Mouse (Mus musculus) liver, embryonic 15.5 days (tissue): ENCODE results near the gene Anapc11. TPM values are rescaled to one million over a fixed set of nuclear protein-coding genes. Genes with fewer than 3 reads are reported as not detected.
"Not testable (repeated sequence)": the region's sequence is repeated elsewhere in the genome, so short reads cannot be mapped to it uniquely, and the experiment has no call there.

ENCODE experiments used
- ATAC-seq: fragments of 200-750 bp; cut with Nextera tagmentation; 2 replicates; pipeline ENCODE4 v1.8.0; 2017; ENCODE audit warnings: moderate number of reproducible peaks, mild to moderate bottlenecking, moderate library complexity; ENCODE audit not compliant: insufficient read depth
- H3K27ac ChIP-seq: fragments of 300-500 bp; sonication (generic); replicated peaks from 2 replicates; pipeline ENCODE4 v1.5.1; 2015; ENCODE audit warnings: mild to moderate bottlenecking, inconsistent platforms
- H3K27me3 ChIP-seq: fragments of 300-500 bp; sonication (generic); 2 replicates; pipeline ENCODE4 v1.6.1; 2015; ENCODE audit warnings: mild to moderate bottlenecking, inconsistent platforms
- H3K36me3 ChIP-seq: fragments of 300-500 bp; sonication (generic); replicated peaks from 2 replicates; pipeline ENCODE4 v1.6.1; 2015; ENCODE audit warnings: moderate library complexity, mild to moderate bottlenecking, inconsistent platforms
- H3K4me1 ChIP-seq: fragments of 300-500 bp; sonication (generic); replicated peaks from 2 replicates; pipeline ENCODE4 v1.6.1; 2015; ENCODE audit warnings: inconsistent platforms
- H3K4me2 ChIP-seq: fragments of 300-500 bp; sonication (generic); 2 replicates; pipeline ENCODE4 v1.6.1; 2015; ENCODE audit warnings: moderate library complexity, mild to moderate bottlenecking, inconsistent platforms
- H3K4me3 ChIP-seq: fragments of 300-500 bp; sonication (generic); replicated peaks from 2 replicates; pipeline ENCODE4 v1.5.1; 2015; ENCODE audit warnings: mild to moderate bottlenecking, inconsistent platforms
- H3K9ac ChIP-seq: fragments of 300-500 bp; sonication (generic); 2 replicates; pipeline ENCODE4 v1.6.1; 2015; ENCODE audit warnings: moderate library complexity, mild to moderate bottlenecking, inconsistent platforms
- H3K9me3 ChIP-seq: fragments of 300-500 bp; sonication (generic); replicated peaks from 2 replicates; pipeline ENCODE4 v1.6.1; 2016; ENCODE audit warnings: inconsistent platforms
- whole genome bisulfite sequencing: fragments of 180-500 bp; shearing (Covaris S2); methylation state at CpG from one replicate; pipeline ENCODE4 v1.1.7; 2015; ENCODE audit warnings: mixed read lengths; ENCODE audit not compliant: insufficient replicate concordance; 5-methylcytosine and 5-hydroxymethylcytosine counted together
- polyA plus RNA-seq: library from polyadenylated mRNA; unstranded; fragments of >200 nt; fragmentation: Nextera tagmentation; extraction: Ambion mirVana; gene quantifications from 2 replicates; pipeline ENCODE4 v1.2.1, GENCODE M21; 2015

Anapc11 gene
- polyA plus RNA-seq, 1 experiment from 2014 or later: 76.2 TPM

DNA sequence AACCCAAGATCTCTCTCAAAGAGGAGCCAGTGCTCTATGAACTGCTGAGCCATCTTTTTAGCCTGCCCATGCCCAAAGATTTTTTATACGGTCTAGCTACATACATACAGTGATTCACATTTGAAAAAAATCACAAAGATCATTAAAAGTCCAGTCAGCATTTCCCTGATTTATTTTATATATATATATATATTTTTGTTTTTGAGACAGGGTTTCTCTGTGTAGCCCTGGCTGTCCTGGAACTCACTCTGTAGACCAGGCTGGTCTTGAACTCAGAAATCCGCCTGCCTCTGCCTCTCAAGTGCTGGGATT, 15.3 kb upstream of the Anapc11 start:
- not testable (repeated sequence) for ATAC-seq, H3K9ac ChIP-seq, H3K27ac ChIP-seq, H3K9me3 ChIP-seq, H3K4me3 ChIP-seq, H3K4me2 ChIP-seq, H3K27me3 ChIP-seq
- H3K4me1 ChIP-seq: peaks cover 43% of the 10 kb centered on the region
- peaks cover 66% of the 10 kb centered on the region for H3K36me3 ChIP-seq
- WGBS: 75% methylated on average over 2 of the region's 2 CpGs

DNA sequence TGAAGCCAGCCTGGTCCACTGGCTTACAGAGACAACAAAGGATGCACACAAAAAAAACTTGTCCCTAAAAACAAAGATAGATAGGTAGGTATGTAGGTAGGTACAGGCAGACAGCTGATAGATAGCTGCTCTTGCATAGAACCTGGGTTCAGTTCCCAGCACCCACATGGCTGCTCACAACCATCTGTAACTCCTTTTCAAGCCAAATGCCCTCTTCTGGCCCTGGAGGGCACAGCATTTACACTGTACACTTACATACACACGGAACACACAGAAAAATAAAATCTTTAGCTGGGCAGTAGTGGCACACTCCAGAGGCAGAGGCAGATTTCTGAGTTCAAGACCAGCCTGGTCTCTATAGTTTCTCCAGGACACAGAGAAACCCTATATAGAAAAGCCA, 14.3 kb upstream of the Anapc11 start:
- Histone ChIP-seq H3K27ac (no peak overlapping the region), H3K27me3 (no peaks in the 10 kb centered on the region), H3K36me3 (peaks cover 66% of the 10 kb centered on the region), H3K9ac (no peak overlapping the region), H3K9me3 (no peaks in the 10 kb centered on the region; the same call in 1 of the 2 replicates), H3K4me3 (no peak overlapping the region), H3K4me1 (peaks cover 39% of the 10 kb centered on the region), H3K4me2 (no peak overlapping the region)
- no peak for ATAC-seq
- 86% methylated on average over 1 of the region's 1 CpGs for WGBS

DNA sequence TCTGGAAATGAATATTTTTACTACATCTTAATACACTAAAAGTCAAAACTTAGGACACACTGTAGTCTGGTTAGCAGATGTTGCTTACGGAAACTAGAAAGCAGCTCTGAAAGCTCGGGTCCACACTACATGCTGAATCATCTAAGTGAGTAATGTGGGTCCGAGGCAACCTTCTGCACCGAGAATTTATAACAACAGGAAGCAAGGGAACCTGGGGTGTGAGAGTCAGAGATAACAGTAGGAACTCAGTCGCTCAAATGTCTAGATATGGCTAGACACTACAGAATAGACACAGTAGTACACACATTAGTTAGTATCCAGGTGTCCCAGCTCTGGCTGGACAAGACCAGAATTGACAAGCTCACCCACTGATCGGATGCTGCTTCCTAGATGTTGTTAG, 9.7 kb upstream of the Anapc11 start:
- Histone ChIP-seq H3K9ac (no peak overlapping the region), H3K4me3 (no peak overlapping the region), H3K9me3 (no peaks in the 10 kb centered on the region; the same call in 1 of the 2 replicates), H3K4me2 (no peak overlapping the region), H3K4me1 (peaks cover 16% of the 10 kb centered on the region), H3K36me3 (peaks cover 98% of the 10 kb centered on the region), H3K27me3 (no peaks in the 10 kb centered on the region), H3K27ac (no peak overlapping the region)
- peak; percentile 51 for ATAC-seq
- 20% methylated on average over 6 of the region's 6 CpGs for WGBS

DNA sequence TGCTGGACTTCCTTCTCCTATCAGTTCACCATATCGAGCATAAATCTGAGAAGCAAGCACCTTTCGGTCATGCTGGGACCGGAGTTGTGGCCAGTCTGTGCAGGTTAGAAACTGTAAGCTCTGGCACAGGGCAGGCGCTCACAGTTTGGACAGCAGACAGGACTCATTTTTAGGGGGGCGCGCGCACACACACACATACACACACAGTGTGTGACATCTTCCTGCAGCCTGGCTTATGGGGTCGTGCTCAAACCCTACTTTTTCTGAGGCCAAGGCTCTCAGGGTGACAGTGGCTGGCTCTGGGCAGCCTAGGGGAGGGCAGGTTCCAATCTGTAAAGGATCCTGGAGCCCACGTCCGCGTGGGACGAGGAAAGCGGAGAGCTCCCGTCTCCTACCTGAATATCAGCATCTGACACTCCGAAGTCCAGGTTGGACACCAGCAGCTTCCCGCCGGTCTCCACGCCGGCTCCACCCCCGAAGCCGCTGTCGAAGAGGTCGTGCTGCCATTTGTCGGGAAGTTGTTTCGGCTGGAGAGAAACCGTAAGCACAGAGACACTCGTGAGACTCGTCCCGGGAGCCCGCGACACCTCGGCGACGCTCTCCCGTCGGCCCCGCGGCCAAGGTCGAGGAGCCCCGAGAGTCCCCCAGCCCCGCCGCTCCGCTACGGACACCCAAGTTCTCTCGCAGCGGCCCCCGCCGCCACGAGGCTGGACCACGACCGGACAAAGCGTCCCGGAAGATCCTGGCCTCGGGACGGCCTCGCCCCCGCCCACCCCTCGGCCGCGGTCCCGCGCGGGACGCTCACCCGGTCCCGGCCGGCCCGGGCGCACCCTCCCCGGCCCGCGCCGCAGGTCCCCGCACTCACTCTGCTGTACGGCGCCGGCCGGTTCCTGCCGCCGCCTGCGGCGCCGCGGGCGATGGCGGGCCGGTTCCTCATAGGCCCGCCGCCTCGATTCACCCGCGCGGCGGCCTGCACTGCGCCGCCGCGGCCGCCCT, 683 bp upstream of the Anapc11 start:
- H3K4me2 ChIP-seq: peak overlapping the region; percentile 95
- WGBS: 2% methylated on average over 99 of the region's 99 CpGs
- ATAC-seq: peak; percentile 49
- no peaks in the 10 kb centered on the region for H3K9me3 ChIP-seq
- peak overlapping the region; percentile 99 for H3K4me3 ChIP-seq
- peak overlapping the region; percentile 97 for H3K27ac ChIP-seq
- H3K4me1 ChIP-seq: peaks cover 62% of the 10 kb centered on the region
- H3K27me3 ChIP-seq: no peaks in the 10 kb centered on the region
- H3K36me3 ChIP-seq: peaks cover 64% of the 10 kb centered on the region
- peak overlapping the region; percentile 98 for H3K9ac ChIP-seq

DNA sequence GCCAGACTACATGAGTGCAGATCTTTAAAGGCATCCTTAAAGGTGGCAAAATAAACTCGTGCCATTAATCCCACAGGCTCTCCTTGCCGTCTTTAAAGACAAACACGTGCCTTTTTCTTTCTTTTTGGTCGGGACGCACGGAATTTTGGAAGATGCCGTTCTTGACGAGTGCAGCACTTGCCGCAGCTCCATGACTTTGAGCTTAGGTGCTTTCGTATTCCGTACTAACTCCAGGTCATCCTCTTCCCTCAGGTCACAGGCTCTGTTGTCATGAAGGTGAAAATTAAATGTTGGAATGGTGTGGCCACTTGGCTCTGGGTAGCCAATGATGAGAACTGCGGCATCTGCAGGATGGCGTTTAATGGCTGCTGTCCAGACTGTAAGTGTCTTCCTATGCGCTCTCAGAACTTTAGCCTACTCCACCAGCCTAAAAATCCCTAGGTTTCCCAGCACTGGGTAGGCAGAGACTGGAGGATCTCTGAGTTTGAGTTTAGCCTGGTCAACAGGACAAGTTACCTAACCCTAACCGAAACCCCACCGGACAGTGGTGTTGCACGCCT, 849 bp downstream of the Anapc11 start:
- H3K4me2 ChIP-seq: peak overlapping the region; percentile 95
- H3K27me3 ChIP-seq: no peaks in the 10 kb centered on the region
- H3K9ac ChIP-seq: peak overlapping the region; percentile 66
- peak overlapping the region; percentile 97 for H3K27ac ChIP-seq
- H3K4me3 ChIP-seq: peak overlapping the region; percentile 99
- no peaks in the 10 kb centered on the region for H3K9me3 ChIP-seq
- peaks cover 64% of the 10 kb centered on the region for H3K36me3 ChIP-seq
- no peak for ATAC-seq
- WGBS: 42% methylated on average over 17 of the region's 17 CpGs
- H3K4me1 ChIP-seq: peaks cover 77% of the 10 kb centered on the region

DNA sequence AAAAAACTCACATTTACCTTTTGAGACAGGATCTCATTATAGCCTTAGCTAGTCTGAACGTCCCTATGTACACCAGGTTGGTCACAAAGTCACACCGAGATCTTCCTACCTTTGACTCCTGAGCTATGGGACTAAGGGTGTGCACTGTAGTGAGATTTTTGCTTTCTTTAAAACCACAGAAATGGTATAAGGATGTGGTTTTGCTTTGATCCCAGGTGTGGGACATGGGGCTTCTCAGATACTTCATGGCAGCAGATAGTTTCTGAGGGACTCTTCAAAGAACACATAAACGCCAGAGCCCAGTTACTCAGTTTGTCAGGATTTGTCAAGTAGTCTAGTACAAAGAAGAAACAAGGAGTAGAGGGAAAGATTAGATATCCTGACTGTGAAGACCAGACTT, 2.5 kb downstream of the Anapc11 start:
- WGBS: 80% methylated on average over 3 of the region's 3 CpGs
- H3K27me3 ChIP-seq: no peaks in the 10 kb centered on the region
- H3K4me3 ChIP-seq: no peak overlapping the region
- H3K27ac ChIP-seq: 0 out of 2 replicates have a peak overlapping the region, but pooled peaks have one; percentile 3
- no peak for ATAC-seq
- no peaks in the 10 kb centered on the region for H3K9me3 ChIP-seq
- H3K9ac ChIP-seq: no peak overlapping the region
- H3K36me3 ChIP-seq: peaks cover 65% of the 10 kb centered on the region
- no peak overlapping the region for H3K4me2 ChIP-seq
- H3K4me1 ChIP-seq: peaks cover 76% of the 10 kb centered on the region

DNA sequence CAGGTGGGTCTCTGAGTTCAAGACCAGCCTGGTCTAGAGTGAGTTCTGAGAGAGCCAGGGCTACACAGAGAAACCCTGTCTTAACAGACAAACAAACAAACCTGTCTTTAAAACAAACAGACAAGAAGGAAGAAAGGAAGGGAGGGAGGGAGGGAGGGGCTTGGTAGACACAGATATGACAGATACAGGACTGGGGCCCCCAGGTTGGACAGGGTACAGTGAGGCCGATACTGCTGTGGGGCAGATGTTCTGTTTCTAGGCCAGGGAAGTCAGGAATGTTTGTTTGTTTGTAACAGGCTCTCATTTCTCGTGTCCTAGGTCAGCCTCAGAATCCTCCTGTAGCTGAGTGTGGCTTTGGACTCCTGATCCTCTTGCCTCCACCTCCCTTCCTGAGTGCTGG, 5.3 kb downstream of the Anapc11 start:
- peak overlapping the region; percentile 54 for H3K4me2 ChIP-seq

DNA sequence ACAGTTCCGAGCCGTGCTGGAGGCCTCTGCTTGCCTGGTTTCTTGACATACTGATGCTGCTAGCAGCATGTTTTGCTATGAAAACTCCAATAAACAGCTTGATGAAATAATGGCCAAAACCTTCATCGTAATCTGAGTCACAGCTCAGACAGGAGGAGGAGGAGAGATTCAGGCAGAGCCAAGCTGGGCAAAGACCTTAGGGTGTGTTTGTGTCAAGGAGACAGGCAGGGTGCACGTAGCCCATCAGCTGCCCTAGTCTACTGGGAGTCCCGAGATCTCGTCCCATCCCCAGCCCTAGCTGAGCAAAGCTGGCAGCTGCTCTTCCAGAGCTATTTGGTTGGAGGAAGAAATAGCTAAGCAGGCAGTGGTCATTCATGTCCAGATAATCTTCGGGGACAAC, 7.4 kb downstream of the Anapc11 start:
- H3K27me3 ChIP-seq: peaks cover 18% of the 10 kb centered on the region
- H3K27ac ChIP-seq: no peak overlapping the region
- no peak overlapping the region for H3K9ac ChIP-seq
- WGBS: 80% methylated on average over 7 of the region's 7 CpGs
- ATAC-seq: no peak
- H3K4me1 ChIP-seq: peaks cover 53% of the 10 kb centered on the region
- H3K4me2 ChIP-seq: no peak overlapping the region
- H3K4me3 ChIP-seq: no peak overlapping the region
- peaks cover 60% of the 10 kb centered on the region for H3K36me3 ChIP-seq
- no peaks in the 10 kb centered on the region for H3K9me3 ChIP-seq

More for the DNA sequence above, 5.3 kb downstream of the Anapc11 start:
- Histone ChIP-seq H3K4me3 (no peak overlapping the region), H3K9ac (peak overlapping the region; percentile 33; the same call in 1 of the 2 replicates), H3K36me3 (peaks cover 52% of the 10 kb centered on the region), H3K27ac (peak overlapping the region; percentile 64), H3K27me3 (peaks cover 12% of the 10 kb centered on the region), H3K9me3 (no peaks in the 10 kb centered on the region), H3K4me1 (peaks cover 60% of the 10 kb centered on the region)
- WGBS: 13% methylated on average over 2 of the region's 2 CpGs
- peak; percentile 50; the same call in 1 of the 2 replicates for ATAC-seq

DNA sequence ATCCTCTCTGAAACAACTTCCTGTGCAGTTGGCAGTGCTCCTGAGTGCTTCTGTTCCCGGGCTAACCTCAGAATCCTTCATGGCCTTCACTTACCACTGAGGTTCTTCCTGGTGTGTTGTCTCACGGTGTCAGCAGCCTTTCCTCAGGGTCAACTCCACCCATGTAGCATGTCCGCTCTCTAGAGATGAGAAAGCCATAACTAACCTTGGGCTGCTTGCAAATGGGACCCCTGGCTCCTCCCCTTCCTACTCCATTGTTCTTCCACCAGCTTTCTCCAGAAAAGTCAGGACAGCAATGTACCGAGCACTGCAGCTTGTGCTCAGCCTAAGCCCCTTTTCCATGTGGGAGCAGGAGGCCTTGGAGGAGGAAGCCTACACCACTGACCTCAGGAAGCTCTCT, 8.5 kb downstream of the Anapc11 start:
- Histone ChIP-seq H3K9ac (no peak overlapping the region), H3K36me3 (peaks cover 63% of the 10 kb centered on the region), H3K27me3 (peaks cover 18% of the 10 kb centered on the region), H3K4me1 (peaks cover 49% of the 10 kb centered on the region), H3K4me3 (no peak overlapping the region), H3K4me2 (no peak overlapping the region), H3K9me3 (no peaks in the 10 kb centered on the region), H3K27ac (no peak overlapping the region)
- ATAC-seq: no peak
- WGBS: 66% methylated on average over 4 of the region's 4 CpGs

DNA sequence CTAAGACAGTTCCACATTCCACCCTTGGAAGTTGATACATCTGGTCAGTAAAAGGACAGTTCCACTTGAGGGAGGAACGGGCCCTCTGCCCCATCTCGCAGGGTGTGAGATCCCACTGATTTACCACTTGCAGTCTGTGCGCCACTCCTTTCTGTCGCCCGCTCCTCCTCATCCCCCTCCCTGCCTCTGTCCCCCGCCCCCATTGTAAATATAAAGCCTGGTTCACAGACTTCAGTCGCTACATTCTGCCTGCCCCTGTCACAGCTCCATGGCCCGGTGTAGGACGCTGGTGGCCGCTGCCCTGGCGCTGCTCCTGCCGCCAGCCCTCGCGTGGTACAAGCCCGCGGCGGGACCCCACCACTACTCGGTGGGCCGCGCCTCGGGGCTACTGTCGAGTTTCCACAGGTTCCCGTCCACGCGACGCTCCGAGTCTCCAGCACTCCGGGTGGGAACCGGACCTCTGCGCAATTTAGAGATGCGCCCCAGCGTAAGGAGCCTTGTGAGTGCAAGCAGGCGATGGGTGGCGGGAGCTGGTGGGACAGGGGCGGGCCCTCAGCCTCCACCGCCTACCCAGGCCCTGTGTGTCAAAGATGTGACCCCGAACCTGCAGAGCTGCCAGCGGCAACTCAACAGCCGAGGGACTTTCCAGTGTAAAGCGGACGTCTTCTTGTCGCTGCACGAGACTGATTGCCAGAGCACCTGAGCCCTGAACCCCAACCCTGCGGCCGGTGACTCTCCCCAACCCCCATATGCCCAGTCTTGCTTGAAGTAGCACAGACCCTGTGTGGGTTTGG, 10.2 kb downstream of the Anapc11 start, which contains the start of gene Npb:
TSS of gene Npb (plus strand) at position 237 of the 794 bp plus-strand sequence.
- H3K27me3 ChIP-seq: peaks cover 18% of the 10 kb centered on the region
- ATAC-seq: peak; percentile 16; the same call in 1 of the 2 replicates
- H3K4me2 ChIP-seq: peak within 1 kb of the TSS; percentile 60
- peak within 1 kb of the TSS; percentile 38 for H3K4me3 ChIP-seq
- WGBS: 21% methylated on average over 45 of the region's 45 CpGs
- H3K4me1 ChIP-seq: peaks cover 39% of the 10 kb centered on the region
- peak within 1 kb of the TSS; percentile 57; the same call in 1 of the 2 replicates for H3K27ac ChIP-seq
- peak within 1 kb of the TSS; percentile 26; the same call in 1 of the 2 replicates for H3K9ac ChIP-seq
- peaks cover 62% of the 10 kb centered on the region for H3K36me3 ChIP-seq
- H3K9me3 ChIP-seq: no peaks in the 10 kb centered on the region
